Mouse (Mus musculus) hindbrain, embryonic 14.5 days (tissue): ENCODE data around the gene Dcaf11. TPM values are rescaled to one million over a fixed set of nuclear protein-coding genes. Genes with fewer than 3 reads are reported as not detected.
A peak's percentile ranks its signal among the peaks of the same experiment; 100 is the strongest.

ENCODE experiments used
- ATAC-seq: fragments of 200-750 bp; cut with Nextera tagmentation; 2 replicates; pipeline ENCODE4 v1.8.0; 2017; ENCODE audit warnings: moderate number of reproducible peaks, mild to moderate bottlenecking, moderate TSS enrichment, moderate library complexity; ENCODE audit not compliant: low FRiP score
- DNase-seq: peaks from one replicate; pipeline ENCODE4 v3.0.0-alpha.2; 2015; ENCODE audit warnings: low spot score
- H3K27ac ChIP-seq: fragments of 300-500 bp; sonication (generic); 2 replicates; pipeline ENCODE4 v1.5.1; 2014; ENCODE audit warnings: mild to moderate bottlenecking, moderate library complexity
- H3K27me3 ChIP-seq: fragments of 300-500 bp; sonication (generic); 2 replicates; pipeline ENCODE4 v1.6.1; 2014; ENCODE audit warnings: mild to moderate bottlenecking, low read length, mixed read lengths; ENCODE audit not compliant: control insufficient read depth, insufficient read depth
- H3K36me3 ChIP-seq: fragments of 300-500 bp; sonication (generic); replicated peaks from 2 replicates; pipeline ENCODE4 v1.6.1; 2014; ENCODE audit not compliant: control insufficient read depth, insufficient read depth
- H3K4me1 ChIP-seq: fragments of 300-500 bp; sonication (generic); replicated peaks from 2 replicates; pipeline ENCODE4 v1.6.1; 2014; ENCODE audit warnings: antibody characterized with exemption, low read length, mixed read lengths; ENCODE audit not compliant: control insufficient read depth, insufficient read depth
- H3K4me2 ChIP-seq: fragments of 300-500 bp; sonication (generic); replicated peaks from 2 replicates; pipeline ENCODE4 v1.6.1; 2014; ENCODE audit warnings: mild to moderate bottlenecking, moderate library complexity
- H3K4me3 ChIP-seq: fragments of 300-500 bp; sonication (generic); replicated peaks from 2 replicates; pipeline ENCODE4 v1.5.1; 2014; ENCODE audit warnings: mild to moderate bottlenecking, low read length
- H3K9ac ChIP-seq: fragments of 300-500 bp; sonication (generic); 2 replicates; pipeline ENCODE4 v1.6.1; 2014
- H3K9me3 ChIP-seq: fragments of 300-500 bp; sonication (generic); 2 replicates; pipeline ENCODE4 v1.6.1; 2016; ENCODE audit warnings: low read length; ENCODE audit not compliant: control insufficient read depth
- WGBS: fragments of 180-500 bp; shearing (Covaris S2); extraction: QIAGEN DNeasy Blood & Tissue Kit; methylation state at CpG from one replicate; pipeline ENCODE4 v1.1.7; 2014; 5-methylcytosine and 5-hydroxymethylcytosine counted together
- polyA plus RNA-seq: library from polyadenylated mRNA; unstranded; fragments of >200 nt; fragmentation: Nextera tagmentation; extraction: Ambion mirVana; gene quantifications from 2 replicates; pipeline ENCODE4 v1.2.1, GENCODE M21; 2014

The Dcaf11 gene
- polyA plus RNA-seq, 1 experiment from 2014 or later, result 107 TPM

DNA sequence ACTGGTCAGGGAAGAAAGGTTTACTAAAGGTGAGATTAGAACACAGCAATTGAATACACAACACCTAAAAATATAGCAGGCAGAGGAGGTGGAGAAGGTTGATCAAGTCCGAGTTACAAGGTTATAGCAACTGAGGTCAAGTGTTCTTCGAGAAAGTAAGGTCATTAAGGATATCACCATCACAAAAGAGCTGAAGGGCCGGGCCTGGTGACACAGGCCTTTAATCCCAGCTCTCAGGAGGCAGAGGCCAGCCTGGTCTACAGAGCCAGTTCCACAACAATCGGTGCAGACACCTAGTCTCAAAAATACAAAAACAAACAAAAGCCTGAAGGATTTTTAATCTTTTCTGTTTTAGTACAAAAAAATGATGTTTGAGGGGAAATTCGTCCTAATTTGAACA lies 8.5 kb upstream of the Dcaf11 start:
- H3K4me2 ChIP-seq, result no peak overlapping the region
- H3K9ac ChIP-seq, result no peak overlapping the region
- H3K36me3 ChIP-seq, result peaks cover 24% of the 10 kb centered on the region
- 78% methylated on average over 5 of the region's 5 CpGs for WGBS
- no peaks in the 10 kb centered on the region for H3K9me3 ChIP-seq
- no peaks in the 10 kb centered on the region for H3K27me3 ChIP-seq
- no peak overlapping the region for H3K27ac ChIP-seq
- ATAC-seq, result no peak
- H3K4me3 ChIP-seq, result no peak overlapping the region
- H3K4me1 ChIP-seq, result no peaks in the 10 kb centered on the region
- DNase-seq, result no peak

DNA sequence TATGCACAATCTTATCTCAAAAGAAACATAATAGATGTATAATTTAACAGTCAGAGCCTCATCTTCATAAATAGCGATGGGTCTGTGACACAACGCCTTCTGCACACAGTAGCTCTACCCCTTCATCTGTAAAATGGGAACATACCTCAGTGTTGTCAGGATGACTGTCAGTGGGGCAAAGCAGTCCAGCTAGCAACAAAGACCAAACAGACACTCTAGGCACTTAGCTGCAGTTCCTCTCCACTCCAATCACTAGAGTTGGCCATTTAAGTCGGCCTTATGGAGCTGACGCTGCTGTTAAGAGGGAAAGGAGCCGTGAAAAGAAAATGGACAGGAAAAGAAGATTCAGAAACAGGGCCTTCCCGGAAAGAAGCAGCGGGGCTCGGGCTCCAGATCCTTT lies 8.0 kb upstream of the Dcaf11 start:
- Histone ChIP-seq H3K36me3 (peaks cover 24% of the 10 kb centered on the region), H3K27ac (no peak overlapping the region), H3K4me3 (no peak overlapping the region), H3K4me1 (no peaks in the 10 kb centered on the region), H3K4me2 (no peak overlapping the region), H3K27me3 (no peaks in the 10 kb centered on the region), H3K9me3 (no peaks in the 10 kb centered on the region), H3K9ac (no peak overlapping the region)
- no peak for ATAC-seq
- 93% methylated on average over 8 of the region's 8 CpGs for WGBS
- no peak for DNase-seq

DNA sequence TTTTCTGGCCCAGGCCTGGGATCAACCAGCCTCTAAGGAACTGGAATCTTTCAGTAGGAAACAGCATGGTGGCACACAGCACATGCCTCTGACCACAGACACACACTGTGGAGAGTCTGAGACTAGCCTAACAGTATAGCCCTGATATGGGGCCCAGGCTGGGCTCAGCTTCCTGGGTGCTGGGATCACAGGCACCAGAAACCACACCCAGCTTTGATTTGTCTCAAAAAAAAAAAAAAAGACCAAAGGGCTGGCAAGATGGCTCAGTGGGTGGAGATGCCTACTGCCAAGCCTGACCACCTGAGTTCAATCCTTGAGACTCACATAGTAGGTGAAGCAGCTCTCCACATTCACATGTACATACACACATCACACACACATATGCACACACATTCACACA lies 5.2 kb upstream of the Dcaf11 start:
- no peaks in the 10 kb centered on the region for H3K9me3 ChIP-seq
- no peak overlapping the region for H3K9ac ChIP-seq
- no peaks in the 10 kb centered on the region; the same call in 1 of the 2 replicates for H3K36me3 ChIP-seq
- no peaks in the 10 kb centered on the region for H3K27me3 ChIP-seq
- H3K4me2 ChIP-seq, result no peak overlapping the region
- no peak overlapping the region for H3K4me3 ChIP-seq
- H3K4me1 ChIP-seq, result peaks cover 6% of the 10 kb centered on the region; the same call in 1 of the 2 replicates
- no peak for DNase-seq
- no peak for ATAC-seq
- no peak overlapping the region for H3K27ac ChIP-seq

DNA sequence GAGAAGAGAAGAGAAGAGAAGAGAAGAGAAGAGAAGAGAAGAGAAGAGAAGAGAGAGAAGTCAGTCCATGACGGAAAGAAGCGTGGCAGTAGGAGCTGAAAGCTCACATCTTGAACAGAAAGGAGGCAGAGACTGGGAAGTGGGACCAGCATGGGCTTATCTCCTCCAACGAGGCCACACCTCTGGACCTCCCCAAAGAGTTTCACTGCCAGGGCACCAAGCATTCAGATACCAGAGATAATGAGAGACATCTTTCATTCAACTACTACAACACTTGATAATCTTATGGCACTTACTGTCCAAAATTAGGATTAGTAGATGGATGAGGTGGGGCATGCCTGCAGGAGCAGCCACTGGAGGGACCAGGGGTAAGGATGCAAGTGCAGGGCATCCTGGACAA lies 4.0 kb upstream of the Dcaf11 start:
- Histone ChIP-seq H3K27me3 (no peaks in the 10 kb centered on the region), H3K9ac (no peak overlapping the region), H3K27ac (no peak overlapping the region), H3K4me1 (peaks cover 6% of the 10 kb centered on the region; the same call in 1 of the 2 replicates), H3K9me3 (no peaks in the 10 kb centered on the region), H3K4me2 (no peak overlapping the region), H3K4me3 (no peak overlapping the region), H3K36me3 (no peaks in the 10 kb centered on the region)
- DNase-seq, result no peak
- 87% methylated on average over 3 of the region's 3 CpGs for WGBS
- no peak for ATAC-seq

- DNase-seq, result peak; percentile 67
- WGBS, result 32% methylated on average over 5 of the region's 5 CpGs
These were observed 2.8 kb upstream of the Dcaf11 start for GRCm38 (mm10) chr14:55557003-55557402.

DNA sequence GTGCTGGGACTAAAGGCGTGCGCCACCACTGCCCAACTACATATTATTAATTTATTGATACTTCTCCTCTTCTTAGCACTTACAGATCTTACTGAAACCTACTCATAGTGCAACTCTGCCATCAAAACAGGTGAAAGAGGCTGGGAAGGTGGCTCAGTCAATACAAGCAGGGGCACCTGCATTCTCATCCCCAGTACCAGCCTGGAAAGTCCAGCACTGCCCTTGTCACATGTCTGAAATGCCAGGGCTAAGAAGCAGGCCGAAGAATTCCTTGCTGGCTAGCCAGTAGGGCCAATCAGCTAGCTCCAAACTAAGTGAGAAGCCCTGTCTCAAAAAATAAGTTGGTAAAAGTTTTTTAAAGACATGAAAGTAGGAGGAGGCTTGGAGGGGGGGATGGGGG lies 2.2 kb upstream of the Dcaf11 start:
- DNase-seq (no peak), ATAC-seq (no peak)
- Histone ChIP-seq H3K9me3 (no peaks in the 10 kb centered on the region), H3K4me3 (no peak overlapping the region), H3K27ac (no peak overlapping the region), H3K9ac (no peak overlapping the region), H3K4me1 (peaks cover 15% of the 10 kb centered on the region), H3K27me3 (no peaks in the 10 kb centered on the region), H3K36me3 (0 out of 2 replicates have a peak, but pooled peaks cover 3% of the 10 kb centered on the region), H3K4me2 (no peak overlapping the region)
- WGBS, result 91% methylated on average over 3 of the region's 3 CpGs

More at GRCm38 (mm10) chr14:55557003-55557402, 2.8 kb upstream of the Dcaf11 start:
- ATAC-seq, result no peak
- Histone ChIP-seq H3K9me3 (no peaks in the 10 kb centered on the region), H3K4me2 (no peak overlapping the region), H3K27ac (no peak overlapping the region), H3K9ac (no peak overlapping the region), H3K4me3 (no peak overlapping the region), H3K36me3 (no peaks in the 10 kb centered on the region), H3K4me1 (peaks cover 15% of the 10 kb centered on the region), H3K27me3 (no peaks in the 10 kb centered on the region)

DNA sequence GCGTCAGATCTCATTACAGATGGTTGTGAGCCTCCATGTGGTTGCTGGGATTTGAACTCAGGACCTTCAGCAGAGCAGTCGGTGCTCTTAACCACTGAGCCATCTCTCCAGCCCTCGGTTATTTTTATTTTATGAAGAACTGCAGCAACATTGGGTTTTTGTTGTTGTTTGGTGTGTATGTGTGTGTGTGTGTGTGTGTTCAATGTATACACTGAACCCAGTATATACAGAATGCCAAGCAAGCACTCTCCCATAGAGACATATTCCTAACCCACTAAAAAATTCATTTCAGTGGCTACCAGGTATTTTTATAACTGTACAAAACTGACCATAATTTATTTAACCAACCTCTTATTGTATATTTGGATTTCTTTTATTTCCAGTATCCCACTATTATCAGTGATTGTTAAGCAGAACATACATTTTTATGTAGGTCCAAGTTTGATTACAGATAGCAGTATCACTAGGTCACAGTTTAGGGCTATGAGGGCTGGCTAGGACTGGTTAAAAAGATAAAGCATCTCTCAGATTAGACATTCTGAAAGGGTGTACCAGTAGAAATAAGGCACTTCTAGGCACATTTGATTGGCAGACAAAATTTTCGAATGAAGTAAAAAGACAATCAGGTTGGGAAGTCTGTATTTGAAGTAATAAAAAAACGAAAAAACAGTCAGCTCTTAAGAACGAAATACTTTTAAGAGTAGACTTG lies 912 bp upstream of the Dcaf11 start:
- peaks cover 15% of the 10 kb centered on the region for H3K4me1 ChIP-seq
- H3K4me3 ChIP-seq, result peak overlapping the region; percentile 50
- H3K27ac ChIP-seq, result peak overlapping the region; percentile 98; the same call in 1 of the 2 replicates
- ATAC-seq, result no peak
- no peaks in the 10 kb centered on the region for H3K9me3 ChIP-seq
- peak overlapping the region; percentile 84 for H3K4me2 ChIP-seq
- WGBS, result 59% methylated on average over 6 of the region's 6 CpGs
- H3K27me3 ChIP-seq, result no peaks in the 10 kb centered on the region
- DNase-seq, result no peak
- peaks cover 15% of the 10 kb centered on the region; the same call in 1 of the 2 replicates for H3K36me3 ChIP-seq
- H3K9ac ChIP-seq, result peak overlapping the region; percentile 76

- H3K36me3 ChIP-seq, result peaks cover 31% of the 10 kb centered on the region
- H3K4me1 ChIP-seq, result peaks cover 15% of the 10 kb centered on the region
- DNase-seq (peak; percentile 98), ATAC-seq (peak; percentile 96)
- no peaks in the 10 kb centered on the region for H3K9me3 ChIP-seq
- H3K9ac ChIP-seq, result peak within 1 kb of the TSS; percentile 76
- H3K27me3 ChIP-seq, result no peaks in the 10 kb centered on the region
- peak within 1 kb of the TSS; percentile 50 for H3K4me3 ChIP-seq
- WGBS, result under 1% methylated on average over 51 of the region's 51 CpGs
- peak within 1 kb of the TSS; percentile 98 for H3K27ac ChIP-seq
- peak within 1 kb of the TSS; percentile 84 for H3K4me2 ChIP-seq
These were observed 632 bp downstream of the Dcaf11 start, which contains the start of gene A730061H03Rik for GRCm38 (mm10) chr14:55560202-55561073. Gene A730061H03Rik (minus strand): TSS chr14:55560406.

- Histone ChIP-seq H3K9ac (no peak overlapping the region), H3K9me3 (no peaks in the 10 kb centered on the region), H3K27me3 (no peaks in the 10 kb centered on the region), H3K27ac (no peak overlapping the region), H3K4me2 (peak overlapping the region; percentile 84), H3K4me3 (no peak overlapping the region), H3K36me3 (peaks cover 45% of the 10 kb centered on the region), H3K4me1 (peaks cover 15% of the 10 kb centered on the region)
- ATAC-seq, result no peak
- DNase-seq, result no peak
- WGBS, result 88% methylated on average over 10 of the region's 10 CpGs
These were observed 2.1 kb downstream of the Dcaf11 start for GRCm38 (mm10) chr14:55561860-55562259.
